Mouse (Mus musculus): ENCODE measurements around the gene Zfp827. TPM values are rescaled to one million over a fixed set of nuclear protein-coding genes. Genes with fewer than 3 reads are reported as not detected.

Zfp827 gene
- polyA plus RNA-seq, 1 experiment from 2014 or later, result 12.0 TPM

- peaks cover 20% of the 10 kb centered on the region for H3K4me1 ChIP-seq
- 56% methylated on average over 7 of the region's 7 CpGs for WGBS
- H3K9me3 ChIP-seq, result no peaks in the 10 kb centered on the region
- H3K9ac ChIP-seq, result no peak overlapping the region
- peaks cover 14% of the 10 kb centered on the region for H3K36me3 ChIP-seq
- no peak overlapping the region for H3K4me2 ChIP-seq
- no peak for ATAC-seq (ENCODE audit: insufficient number of reproducible peaks, insufficient read depth, low FRiP score, low TSS enrichment, low read depth)
- H3K4me3 ChIP-seq, result no peak overlapping the region
- H3K27me3 ChIP-seq, result no peaks in the 10 kb centered on the region
- no peak overlapping the region for H3K27ac ChIP-seq
These were observed 9.3 kb downstream of the Zfp827 start for GRCm38 (mm10) chr8:79037532-79037931.

- no peak overlapping the region for H3K9ac ChIP-seq
- H3K27ac ChIP-seq, result no peak overlapping the region
- H3K36me3 ChIP-seq, result peaks cover 14% of the 10 kb centered on the region
- H3K27me3 ChIP-seq, result no peaks in the 10 kb centered on the region
- H3K4me1 ChIP-seq, result peaks cover 16% of the 10 kb centered on the region
- H3K9me3 ChIP-seq, result no peaks in the 10 kb centered on the region
- no peak overlapping the region for H3K4me3 ChIP-seq
- WGBS, result 80% methylated on average over 7 of the region's 7 CpGs
- no peak overlapping the region for H3K4me2 ChIP-seq
- no peak for ATAC-seq (ENCODE audit: insufficient number of reproducible peaks, insufficient read depth, low FRiP score, low TSS enrichment, low read depth)
These were observed 9.8 kb downstream of the Zfp827 start for GRCm38 (mm10) chr8:79037991-79038390.

GRCm38 (mm10) chr8:79041429-79041828, 13.2 kb downstream of the Zfp827 start:
- Histone ChIP-seq H3K4me2 (no peak overlapping the region), H3K27ac (no peak overlapping the region), H3K9me3 (no peaks in the 10 kb centered on the region), H3K27me3 (no peaks in the 10 kb centered on the region), H3K9ac (no peak overlapping the region), H3K4me3 (no peak overlapping the region), H3K36me3 (peaks cover 14% of the 10 kb centered on the region), H3K4me1 (peaks cover 11% of the 10 kb centered on the region; the same call in 1 of the 2 replicates)
- no peak for ATAC-seq (ENCODE audit: insufficient number of reproducible peaks, insufficient read depth, low FRiP score, low TSS enrichment, low read depth)
- WGBS, result 89% methylated on average over 3 of the region's 3 CpGs

GRCm38 (mm10) chr8:79042252-79042651, 14.0 kb downstream of the Zfp827 start:
- no peak overlapping the region for H3K9ac ChIP-seq
- 72% methylated on average over 3 of the region's 3 CpGs for WGBS
- no peaks in the 10 kb centered on the region for H3K27me3 ChIP-seq
- no peak overlapping the region for H3K4me2 ChIP-seq
- no peak overlapping the region for H3K27ac ChIP-seq
- no peaks in the 10 kb centered on the region for H3K9me3 ChIP-seq
- H3K4me3 ChIP-seq, result no peak overlapping the region
- peaks cover 14% of the 10 kb centered on the region for H3K36me3 ChIP-seq
- no peak for ATAC-seq (ENCODE audit: insufficient number of reproducible peaks, insufficient read depth, low FRiP score, low TSS enrichment, low read depth)
- 0 out of 2 replicates have a peak, but pooled peaks cover 9% of the 10 kb centered on the region for H3K4me1 ChIP-seq

DNA sequence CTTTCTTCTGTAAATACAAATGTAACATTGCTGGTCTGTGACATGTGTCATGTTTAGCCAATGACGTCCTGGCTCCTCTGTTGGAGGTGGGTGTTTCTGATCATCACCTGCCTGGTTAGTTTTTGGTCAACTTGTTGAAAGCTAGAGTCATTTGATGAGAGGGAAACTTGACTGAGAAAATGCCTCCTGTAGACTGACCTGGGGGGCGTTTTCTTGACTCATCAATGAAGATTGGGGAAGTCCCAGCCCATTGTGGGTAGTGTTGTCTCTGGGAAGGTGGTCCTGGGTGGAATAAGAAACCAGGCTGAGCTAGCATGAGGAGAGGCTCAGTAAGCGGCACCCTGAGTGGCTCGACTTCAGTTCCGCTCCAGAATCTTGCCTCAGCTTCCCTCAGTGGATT, 16.4 kb downstream of the Zfp827 start:
- 88% methylated on average over 5 of the region's 5 CpGs for WGBS
- Histone ChIP-seq H3K9ac (no peak overlapping the region), H3K36me3 (peaks cover 4% of the 10 kb centered on the region), H3K4me3 (no peak overlapping the region), H3K27ac (no peak overlapping the region), H3K9me3 (no peaks in the 10 kb centered on the region), H3K4me1 (0 out of 2 replicates have a peak, but pooled peaks cover 9% of the 10 kb centered on the region), H3K4me2 (no peak overlapping the region), H3K27me3 (no peaks in the 10 kb centered on the region)
- no peak for ATAC-seq (ENCODE audit: insufficient number of reproducible peaks, insufficient read depth, low FRiP score, low TSS enrichment, low read depth)

- ATAC-seq (ENCODE audit: insufficient number of reproducible peaks, insufficient read depth, low FRiP score, low TSS enrichment, low read depth), result no peak
- no peak overlapping the region for H3K4me3 ChIP-seq
- H3K27ac ChIP-seq, result no peak overlapping the region
- H3K36me3 ChIP-seq, result peaks cover 5% of the 10 kb centered on the region
- no peak overlapping the region for H3K9ac ChIP-seq
- H3K4me1 ChIP-seq, result 0 out of 2 replicates have a peak, but pooled peaks cover 9% of the 10 kb centered on the region
- WGBS, result 81% methylated on average over 4 of the region's 4 CpGs
- no peaks in the 10 kb centered on the region for H3K9me3 ChIP-seq
- no peaks in the 10 kb centered on the region for H3K27me3 ChIP-seq
- no peak overlapping the region for H3K4me2 ChIP-seq
These were observed 18.4 kb downstream of the Zfp827 start for GRCm38 (mm10) chr8:79046659-79047058.

- Histone ChIP-seq H3K9ac (no peak overlapping the region), H3K4me3 (no peak overlapping the region), H3K9me3 (no peaks in the 10 kb centered on the region), H3K4me1 (0 out of 2 replicates have a peak, but pooled peaks cover 9% of the 10 kb centered on the region), H3K27ac (no peak overlapping the region), H3K4me2 (no peak overlapping the region), H3K27me3 (no peaks in the 10 kb centered on the region), H3K36me3 (peaks cover 5% of the 10 kb centered on the region)
- 90% methylated on average over 6 of the region's 6 CpGs for WGBS
- no peak for ATAC-seq (ENCODE audit: insufficient number of reproducible peaks, insufficient read depth, low FRiP score, low TSS enrichment, low read depth)
These were observed 20.3 kb downstream of the Zfp827 start for GRCm38 (mm10) chr8:79048388-79049005.

GRCm38 (mm10) chr8:79054222-79054621, 26.0 kb downstream of the Zfp827 start:
- Histone ChIP-seq H3K9me3 (no peaks in the 10 kb centered on the region), H3K4me3 (no peak overlapping the region), H3K36me3 (peaks cover 9% of the 10 kb centered on the region), H3K27me3 (no peaks in the 10 kb centered on the region), H3K9ac (no peak overlapping the region), H3K27ac (no peak overlapping the region), H3K4me1 (peaks cover 19% of the 10 kb centered on the region), H3K4me2 (no peak overlapping the region)
- ATAC-seq (ENCODE audit: insufficient number of reproducible peaks, insufficient read depth, low FRiP score, low TSS enrichment, low read depth), result no peak
- WGBS, result 73% methylated on average over 6 of the region's 6 CpGs

GRCm38 (mm10) chr8:79057179-79057578, 28.9 kb downstream of the Zfp827 start:
- no peak for ATAC-seq (ENCODE audit: insufficient number of reproducible peaks, insufficient read depth, low FRiP score, low TSS enrichment, low read depth)
- H3K4me3 ChIP-seq, result no peak overlapping the region
- H3K36me3 ChIP-seq, result peaks cover 24% of the 10 kb centered on the region
- no peaks in the 10 kb centered on the region for H3K9me3 ChIP-seq
- no peak overlapping the region for H3K9ac ChIP-seq
- no peak overlapping the region for H3K4me2 ChIP-seq
- H3K27ac ChIP-seq, result no peak overlapping the region
- no peaks in the 10 kb centered on the region for H3K27me3 ChIP-seq
- H3K4me1 ChIP-seq, result peaks cover 35% of the 10 kb centered on the region
- WGBS, result 86% methylated on average over 3 of the region's 3 CpGs

GRCm38 (mm10) chr8:79059361-79059760, 31.1 kb downstream of the Zfp827 start:
- peaks cover 31% of the 10 kb centered on the region for H3K4me1 ChIP-seq
- peak overlapping the region; percentile 28 for H3K4me2 ChIP-seq
- H3K27me3 ChIP-seq, result no peaks in the 10 kb centered on the region
- ATAC-seq (ENCODE audit: insufficient number of reproducible peaks, insufficient read depth, low FRiP score, low TSS enrichment, low read depth), result no peak
- H3K27ac ChIP-seq, result peak overlapping the region; percentile 58
- 43% methylated on average over 4 of the region's 4 CpGs for whole genome bisulfite sequencing
- H3K36me3 ChIP-seq, result peaks cover 45% of the 10 kb centered on the region
- no peak overlapping the region for H3K4me3 ChIP-seq
- no peak overlapping the region for H3K9ac ChIP-seq
- no peaks in the 10 kb centered on the region for H3K9me3 ChIP-seq

DNA sequence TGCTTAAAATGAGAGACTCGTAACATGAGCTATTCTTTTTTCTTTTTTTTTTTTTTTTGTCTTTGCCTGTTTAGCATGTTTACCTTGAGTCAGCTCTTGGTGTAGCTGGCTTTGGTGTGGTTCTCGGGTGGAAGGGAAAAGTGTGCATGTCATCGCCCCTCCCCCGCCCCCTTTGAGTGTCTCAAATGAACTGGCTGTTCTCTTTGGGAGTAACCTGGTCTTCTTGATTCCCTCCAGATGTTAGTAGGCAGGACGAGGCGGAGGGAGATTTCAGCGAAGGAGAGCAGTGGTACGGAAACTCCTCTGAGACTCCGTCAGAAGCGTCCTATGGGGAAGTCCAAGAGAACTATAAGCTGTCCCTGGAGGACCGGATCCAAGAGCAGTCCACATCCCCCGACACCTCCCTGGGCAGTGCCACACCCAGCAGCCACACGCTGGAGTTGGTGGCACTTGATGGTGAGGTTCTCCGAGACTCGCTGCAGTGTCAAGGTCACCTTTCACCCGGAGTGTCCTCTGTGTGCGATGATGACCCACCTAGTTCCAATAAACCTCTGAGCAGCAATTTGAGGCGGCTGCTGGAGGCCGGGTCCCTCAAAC, 31.9 kb downstream of the Zfp827 start:
- Histone ChIP-seq H3K27ac (peak overlapping the region; percentile 58), H3K4me2 (peak overlapping the region; percentile 28), H3K36me3 (peaks cover 42% of the 10 kb centered on the region), H3K4me1 (peaks cover 25% of the 10 kb centered on the region), H3K9ac (0 out of 2 replicates have a peak overlapping the region, but pooled peaks have one; percentile 27), H3K27me3 (no peaks in the 10 kb centered on the region), H3K4me3 (no peak overlapping the region), H3K9me3 (no peaks in the 10 kb centered on the region)
- ATAC-seq (ENCODE audit: insufficient number of reproducible peaks, insufficient read depth, low FRiP score, low TSS enrichment, low read depth), result no peak; the same call in 1 of the 2 replicates
- WGBS, result 41% methylated on average over 19 of the region's 19 CpGs

GRCm38 (mm10) chr8:79065924-79066323, 37.7 kb downstream of the Zfp827 start:
- no peak overlapping the region for H3K27ac ChIP-seq
- 75% methylated on average over 2 of the region's 2 CpGs for WGBS
- H3K4me3 ChIP-seq, result no peak overlapping the region
- no peak overlapping the region for H3K4me2 ChIP-seq
- no peaks in the 10 kb centered on the region for H3K9me3 ChIP-seq
- no peak for ATAC-seq (ENCODE audit: insufficient number of reproducible peaks, insufficient read depth, low FRiP score, low TSS enrichment, low read depth)
- peaks cover 70% of the 10 kb centered on the region for H3K36me3 ChIP-seq
- H3K27me3 ChIP-seq, result no peaks in the 10 kb centered on the region
- no peaks in the 10 kb centered on the region for H3K4me1 ChIP-seq
- H3K9ac ChIP-seq, result no peak overlapping the region
